Mouse (Mus musculus) right cerebral cortex, adult 2 months (tissue): ENCODE data around the gene 4930469K13Rik.

Experiments
- DNase-seq, 2 experiments: peaks; one replicate each; pipeline ENCODE4 v3.0.0; 2021 to 2022; ENCODE audit warnings: low spot score in 2 of 2

4930469K13Rik gene

GRCm38 (mm10) chr11:33990002-33990401 is 108.4 kb downstream of the 4930469K13Rik start:
- DNase-seq = no peak

- no peak for DNase-seq
These were observed 111.8 kb downstream of the 4930469K13Rik start for GRCm38 (mm10) chr11:33986525-33986924.

- no peak for DNase-seq
These were observed 118.2 kb downstream of the 4930469K13Rik start for GRCm38 (mm10) chr11:33980146-33980545.

GRCm38 (mm10) chr11:33975121-33975520 is 123.2 kb downstream of the 4930469K13Rik start:
- DNase-seq = no peak

GRCm38 (mm10) chr11:33974341-33975040 is 123.9 kb downstream of the 4930469K13Rik start:
- no peak for DNase-seq

- DNase-seq = no peak
These were observed 126.2 kb downstream of the 4930469K13Rik start for GRCm38 (mm10) chr11:33972114-33972513.

- DNase-seq = no peak
These were observed 129.2 kb downstream of the 4930469K13Rik start for GRCm38 (mm10) chr11:33969199-33969598.

GRCm38 (mm10) chr11:33967708-33968107 is 130.6 kb downstream of the 4930469K13Rik start:
- DNase-seq = no peak

- DNase-seq = no peak
These were observed 133.0 kb downstream of the 4930469K13Rik start for GRCm38 (mm10) chr11:33965380-33965779.

- no peak for DNase-seq
These were observed 135.5 kb downstream of the 4930469K13Rik start, which contains the start of gene Kcnmb1 for GRCm38 (mm10) chr11:33962688-33963407. Gene Kcnmb1, plus strand, starts transcription at chr11:33963013.

GRCm38 (mm10) chr11:33962178-33962577 is 136.2 kb downstream of the 4930469K13Rik start:
- DNase-seq = no peak

GRCm38 (mm10) chr11:33958713-33959112 is 139.6 kb downstream of the 4930469K13Rik start:
- peak; percentile 34 to 35 for DNase-seq

GRCm38 (mm10) chr11:33957595-33957994 is 140.8 kb downstream of the 4930469K13Rik start:
- no peak for DNase-seq

- no peak for DNase-seq
These were observed 141.7 kb downstream of the 4930469K13Rik start for GRCm38 (mm10) chr11:33956623-33957022.

- no peak for DNase-seq
These were observed 142.4 kb downstream of the 4930469K13Rik start for GRCm38 (mm10) chr11:33955982-33956381.

- no peak for DNase-seq
These were observed 146.4 kb downstream of the 4930469K13Rik start for GRCm38 (mm10) chr11:33951684-33952625.

GRCm38 (mm10) chr11:33951155-33951554 is 147.2 kb downstream of the 4930469K13Rik start:
- no peak for DNase-seq

GRCm38 (mm10) chr11:33946501-33946900 is 151.9 kb downstream of the 4930469K13Rik start:
- DNase-seq = no peak

- no peak for DNase-seq
These were observed 153.5 kb downstream of the 4930469K13Rik start for GRCm38 (mm10) chr11:33944786-33945328.

GRCm38 (mm10) chr11:33944067-33944785 is 154.1 kb downstream of the 4930469K13Rik start:
- DNase-seq = no peak

GRCm38 (mm10) chr11:33943565-33943964 is 154.8 kb downstream of the 4930469K13Rik start:
- no peak for DNase-seq
